10 mouse cellular contexts compared by ENCODE assay signal in genomic region chr5:52240540-52240939, GRCm38 (mm10). TPM values are rescaled to one million over a fixed set of nuclear protein-coding genes. Genes with fewer than 3 reads are reported as not detected.
A peak's percentile ranks its signal among the peaks of the same experiment; 100 is the strongest.
DNase-seq lines count a peak whose midpoint lies in the region; ATAC-seq and TF ChIP-seq lines count a peak whose summit lies in the region.
"Had no signal": no experiment of that assay in that cellular context is flagged by ENCODE, and none has a peak within 500 bp of the region (broad histone marks: within the 10 kb centered on the region; RNA-seq: fewer than 3 reads in every experiment).

No protein-coding gene starts in this region.

- no peak overlapping the region for H3K9ac ChIP-seq in midbrain, postnatal 0 days (replicated peaks; ENCODE audit: low read length, poor library complexity, severe bottlenecking)
- H3K9ac ChIP-seq in forebrain, embryonic 13.5 days = no peak overlapping the region

- ATAC-seq in midbrain, postnatal 0 days (ENCODE audit: low FRiP score) = no peak
- peak; percentile 60 for ATAC-seq in megakaryocyte, adult 5-6 weeks (ENCODE audit: poor library complexity, severe bottlenecking)
- ATAC-seq in forebrain, embryonic 13.5 days = no peak
- ATAC-seq in inflammation-experienced regulatory T-cells, adult 6 months = no peak
- ATAC-seq: forebrain, embryonic 16.5 days had no signal

- DNase-seq in adrenal gland, adult 18-20 months (ENCODE audit: low spot score in 2 of 2) = peak; percentile 29 to 50
- no peak for DNase-seq in adrenal gland, adult 8-10 months
- no peak for DNase-seq in midbrain, postnatal 0 days (ENCODE audit: low spot score)
- no peak for DNase-seq in midbrain, embryonic 10.5 days (ENCODE audit: low spot score)
- peak; percentile 47 for DNase-seq in embryo, embryonic 9.5 days (ENCODE audit: extremely low spot score)

- no peak overlapping the region for H3K4me3 ChIP-seq in midbrain, postnatal 0 days (ENCODE audit: low read depth, low read length)
- H3K4me3 ChIP-seq in midbrain, embryonic 10.5 days = no peak overlapping the region
- no peak overlapping the region for H3K4me3 ChIP-seq in forebrain, embryonic 13.5 days
- H3K4me3 ChIP-seq: megakaryocyte, embryonic 14.5 days had no signal

- no peaks in the 10 kb centered on the region for H3K9me3 ChIP-seq in midbrain, postnatal 0 days (ENCODE audit: low read length)
- H3K9me3 ChIP-seq in midbrain, embryonic 10.5 days (replicated peaks) = 0 out of 2 replicates have a peak, but pooled peaks cover under 1% of the 10 kb centered on the region
- H3K9me3 ChIP-seq in forebrain, embryonic 13.5 days (replicated peaks) = no peaks in the 10 kb centered on the region

- TF ChIP-seq CTCF in midbrain, postnatal 0 days (IDR thresholded peaks at IDR 0.05) = peak; percentile 47

- no peaks in the 10 kb centered on the region for H3K36me3 ChIP-seq in midbrain, postnatal 0 days (ENCODE audit: insufficient read depth, low read length)
- H3K36me3 ChIP-seq in midbrain, embryonic 10.5 days = no peaks in the 10 kb centered on the region
- H3K36me3 ChIP-seq in forebrain, embryonic 13.5 days (ENCODE audit: poor library complexity, severe bottlenecking) = no peaks in the 10 kb centered on the region

- H3K27me3 ChIP-seq in midbrain, postnatal 0 days (ENCODE audit: insufficient read depth, low read length) = no peaks in the 10 kb centered on the region
- H3K27me3 ChIP-seq in midbrain, embryonic 10.5 days (ENCODE audit: low read depth, poor library complexity, severe bottlenecking) = no peaks in the 10 kb centered on the region
- H3K27me3 ChIP-seq in forebrain, embryonic 13.5 days = no peaks in the 10 kb centered on the region
- H3K27me3 ChIP-seq: megakaryocyte, embryonic 14.5 days had no signal

- no peaks in the 10 kb centered on the region for H3K4me1 ChIP-seq in midbrain, postnatal 0 days (ENCODE audit: insufficient read depth, low read length)
- no peaks in the 10 kb centered on the region for H3K4me1 ChIP-seq in midbrain, embryonic 10.5 days
- no peaks in the 10 kb centered on the region for H3K4me1 ChIP-seq in forebrain, embryonic 13.5 days

- no peak overlapping the region for H3K4me2 ChIP-seq in midbrain, postnatal 0 days (ENCODE audit: low read depth, low read length, poor library complexity, severe bottlenecking)
- no peak overlapping the region for H3K4me2 ChIP-seq in forebrain, embryonic 13.5 days

- WGBS in midbrain, postnatal 0 days = 10% methylated on average over 2 of the region's 2 CpGs
- 6% methylated on average over 2 of the region's 2 CpGs for WGBS in midbrain, embryonic 10.5 days
- 2% methylated on average over 2 of the region's 2 CpGs for WGBS in forebrain, embryonic 13.5 days

- no peak overlapping the region for H3K27ac ChIP-seq in midbrain, postnatal 0 days (ENCODE audit: low read depth, low read length)
- H3K27ac ChIP-seq in midbrain, embryonic 10.5 days (replicated peaks) = no peak overlapping the region
- no peak overlapping the region for H3K27ac ChIP-seq in forebrain, embryonic 13.5 days

RNA-seq across cellular contexts. Expression of gene Dhx15, which starts 50.2 kb away (rescaled TPM):
- total RNA-seq in adrenal gland, adult 18-20 months (2021) = 100 to 1,000 TPM; 111 to 123 TPM
- total RNA-seq in adrenal gland, adult 8-10 months (2022) = 100 to 1,000 TPM in 3 of 4 experiments, 10 to 100 TPM in 1; 97.2 to 127 (median 119) TPM
- 96.4 and 121 TPM in 2 replicates for total RNA-seq in midbrain, postnatal 0 days (2014; rRNA removed)
- 66.8 and 73.5 TPM in 2 replicates for polyA plus RNA-seq in midbrain, postnatal 0 days (2015; fragmentation: Nextera tagmentation; extraction: Ambion mirVana)
- polyA plus RNA-seq in midbrain, embryonic 10.5 days (2016; fragmentation: Nextera tagmentation; extraction: Ambion mirVana) = 203 and 204 TPM in 2 replicates
- total RNA-seq in megakaryocyte, adult 5-6 weeks (2015) = 191 and 207 TPM in 2 replicates
- 222 and 230 TPM in 2 replicates for total RNA-seq in megakaryocyte, adult 5-6 weeks (2017)
- polyA plus RNA-seq in forebrain, embryonic 13.5 days (2015; fragmentation: Nextera tagmentation; extraction: Ambion mirVana) = 187 and 198 TPM in 2 replicates
- 100 to 1,000 TPM in 1 of 3 experiments, 10 to 100 TPM in 2; 96.8 to 117 (median 97.1) TPM for polyA plus RNA-seq in inflammation-experienced regulatory T-cells, adult 6 months (2017; shearing (Covaris generic))

Comparison
In these comparisons a context has a peak if more than half of its experiments do, and no peak if none do; other contexts are left out.
1. DNase-seq: peak in adrenal gland, adult 18-20 months (2 of 2) and embryo, embryonic 9.5 days (single experiment); none in adrenal gland, adult 8-10 months (single experiment), midbrain, postnatal 0 days (single experiment) and midbrain, embryonic 10.5 days (single experiment).